Mouse (Mus musculus): ENCODE measurements around the gene B3gnt6.

B3gnt6 gene

GRCm38 (mm10) chr7:98176322-98177070 is 22.8 kb downstream of the B3gnt6 start:
- no peak for DNase-seq

DNA sequence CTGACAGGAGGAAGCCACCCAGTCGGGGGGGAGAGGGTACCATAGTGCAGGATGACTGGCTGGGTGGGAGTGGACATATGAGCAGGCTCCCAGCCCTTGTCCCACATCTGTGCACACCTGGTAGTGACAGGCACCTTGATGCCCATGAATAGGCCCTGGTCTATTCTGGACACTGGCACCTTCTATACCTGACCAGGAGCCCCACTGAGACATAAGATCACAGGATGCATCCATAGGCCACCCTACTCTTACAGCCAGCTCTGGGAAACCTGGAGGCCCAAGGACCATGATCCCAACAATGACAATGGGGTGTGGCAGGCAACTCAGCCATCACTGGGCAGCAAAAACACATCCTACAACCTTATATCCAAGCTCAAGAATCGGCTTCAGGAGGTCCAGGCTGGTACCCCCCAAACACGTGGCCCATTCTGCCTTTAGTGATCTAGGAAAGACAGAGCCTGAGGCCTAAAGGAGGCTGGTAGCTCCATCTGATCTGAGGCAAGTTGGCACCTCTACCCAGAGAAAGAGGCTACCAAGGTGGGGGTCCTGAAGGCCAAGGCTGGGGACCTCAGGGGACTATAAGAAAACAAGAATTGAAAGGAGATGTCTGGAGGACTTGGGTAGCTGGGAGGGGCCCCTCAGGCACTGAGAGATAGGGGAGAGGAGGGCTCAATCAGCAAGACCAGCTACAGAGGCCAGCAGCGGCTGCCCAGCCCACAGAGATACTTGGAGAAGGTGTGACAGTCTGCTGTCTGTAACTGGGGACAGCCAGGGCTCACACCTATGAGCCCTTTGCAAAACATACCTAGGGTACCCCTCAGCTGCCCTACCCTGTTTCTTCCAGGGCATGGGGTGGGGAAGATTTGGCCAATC is 24.2 kb downstream of the B3gnt6 start:
- no peak for DNase-seq

GRCm38 (mm10) chr7:98173408-98173807 is 25.9 kb downstream of the B3gnt6 start:
- no peak for DNase-seq

DNA sequence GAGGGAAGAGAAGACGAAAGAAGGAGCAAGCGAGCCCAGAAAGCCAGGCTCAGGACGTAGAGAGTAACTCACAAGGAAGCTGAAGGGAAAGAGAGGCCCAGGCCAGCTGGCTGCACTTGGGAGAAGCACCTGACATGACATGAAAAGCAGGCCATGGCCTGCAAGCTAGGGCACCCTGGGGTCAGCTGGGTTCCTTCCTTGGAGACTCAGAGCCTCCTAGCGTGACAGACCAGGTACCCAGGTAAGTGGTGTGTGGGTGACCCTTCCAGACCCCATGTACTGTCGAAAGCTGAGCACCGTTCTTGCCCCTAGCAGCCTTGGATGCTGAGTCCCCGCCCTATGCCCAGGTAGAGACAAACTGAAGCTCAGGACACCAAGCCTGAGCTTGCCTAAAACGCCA is 26.6 kb downstream of the B3gnt6 start:
- no peak for DNase-seq

GRCm38 (mm10) chr7:98171141-98172073 is 27.9 kb downstream of the B3gnt6 start:
- DNase-seq = no peak

DNA sequence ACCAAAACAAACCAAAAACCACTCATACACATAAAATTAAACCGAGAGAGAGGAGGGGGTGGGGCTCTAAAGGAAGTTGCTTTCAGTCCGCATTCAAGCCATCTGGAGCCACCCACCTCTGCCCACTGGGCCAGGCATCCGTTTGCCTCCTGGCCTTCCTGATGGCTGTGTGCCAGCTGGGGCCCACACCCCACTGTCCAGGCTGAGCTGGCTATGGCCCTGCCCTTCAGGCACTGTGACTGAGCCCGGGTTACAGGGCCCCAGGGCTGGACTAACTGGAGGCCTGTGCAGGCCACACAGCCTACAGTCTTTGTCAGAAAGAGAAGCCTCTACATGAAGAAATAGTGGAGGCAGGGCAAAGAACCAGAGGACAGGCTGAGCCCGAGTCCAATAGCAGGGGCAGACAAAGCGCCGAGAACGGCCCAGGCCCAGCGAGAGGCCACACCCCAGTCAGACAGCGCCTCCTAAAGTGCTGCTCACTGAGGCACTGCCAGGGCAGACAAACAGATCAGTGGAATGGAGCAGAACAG is 34.2 kb downstream of the B3gnt6 start:
- peak; percentile 24 to 48 for DNase-seq

DNA sequence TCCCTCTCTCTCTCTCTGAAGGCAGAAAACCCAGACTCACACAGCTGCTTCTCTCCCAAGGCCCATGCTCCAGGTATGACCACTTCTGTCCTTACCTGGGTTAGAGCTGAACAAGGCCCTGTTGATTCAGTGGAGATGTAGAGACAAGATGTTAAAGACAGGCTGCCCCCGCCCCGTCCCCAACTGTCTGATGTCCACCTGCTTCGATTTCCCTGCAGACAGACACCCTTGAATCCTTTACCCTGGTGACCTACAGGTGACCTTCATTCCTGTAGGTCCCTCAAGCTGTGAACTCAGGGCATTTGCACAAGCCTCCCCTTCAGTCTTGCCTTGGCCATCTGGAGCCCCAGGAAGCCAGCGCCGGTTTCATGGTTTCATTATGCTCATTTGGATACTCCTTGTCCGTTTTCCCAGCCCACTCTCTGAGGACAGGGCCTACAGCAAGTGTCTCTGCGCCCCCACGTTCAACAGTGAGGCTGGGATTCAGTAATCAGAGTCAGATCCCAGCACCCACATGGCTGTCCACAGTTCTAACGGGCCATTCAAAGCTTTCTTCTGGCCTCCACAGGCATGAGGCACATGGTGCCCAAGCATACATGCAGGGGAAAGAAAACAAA is 34.8 kb downstream of the B3gnt6 start:
- no peak for DNase-seq

- no peak for DNase-seq
Measured at GRCm38 (mm10) chr7:98163700-98164099, 35.6 kb downstream of the B3gnt6 start.

- no peak for DNase-seq
Measured at GRCm38 (mm10) chr7:98162239-98162638, 37.0 kb downstream of the B3gnt6 start.

DNA sequence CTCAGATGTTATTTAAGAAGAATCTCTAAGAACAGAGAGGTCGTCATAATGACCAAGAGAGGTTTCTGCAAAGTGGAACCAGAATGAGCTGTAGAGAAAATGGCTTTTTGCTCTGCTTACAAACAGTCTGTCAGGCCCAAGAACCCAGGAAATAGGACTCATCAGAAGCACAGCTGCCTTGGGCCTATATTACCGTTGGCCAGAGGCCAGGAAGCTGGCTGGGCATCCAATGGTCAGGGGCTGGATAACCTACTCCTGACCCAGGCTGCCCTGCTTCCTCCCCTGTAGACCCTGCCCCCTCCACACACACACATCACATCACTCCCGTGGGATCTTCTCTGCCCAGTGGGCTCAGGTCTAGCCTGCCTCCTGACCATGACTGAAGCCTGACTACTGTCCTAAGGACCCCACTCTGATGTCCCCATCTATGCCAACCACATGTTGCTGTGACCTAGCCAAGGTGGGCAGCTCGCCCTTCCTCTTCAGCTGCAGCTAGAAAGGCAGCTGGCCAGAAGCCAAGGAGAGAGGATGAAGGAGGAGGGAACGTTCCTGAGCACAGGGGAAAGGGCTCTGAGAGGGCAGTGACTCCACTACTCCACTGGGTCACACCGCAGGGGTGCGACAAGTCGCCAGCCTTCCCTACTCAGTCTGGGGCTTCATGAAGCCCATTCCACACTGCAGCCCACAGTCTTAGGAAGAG is 39.1 kb downstream of the B3gnt6 start:
- DNase-seq = peak; percentile 26 to 66

- DNase-seq = peak; percentile 77 to 78
Measured at GRCm38 (mm10) chr7:98158481-98158880, 40.8 kb downstream of the B3gnt6 start.

DNA sequence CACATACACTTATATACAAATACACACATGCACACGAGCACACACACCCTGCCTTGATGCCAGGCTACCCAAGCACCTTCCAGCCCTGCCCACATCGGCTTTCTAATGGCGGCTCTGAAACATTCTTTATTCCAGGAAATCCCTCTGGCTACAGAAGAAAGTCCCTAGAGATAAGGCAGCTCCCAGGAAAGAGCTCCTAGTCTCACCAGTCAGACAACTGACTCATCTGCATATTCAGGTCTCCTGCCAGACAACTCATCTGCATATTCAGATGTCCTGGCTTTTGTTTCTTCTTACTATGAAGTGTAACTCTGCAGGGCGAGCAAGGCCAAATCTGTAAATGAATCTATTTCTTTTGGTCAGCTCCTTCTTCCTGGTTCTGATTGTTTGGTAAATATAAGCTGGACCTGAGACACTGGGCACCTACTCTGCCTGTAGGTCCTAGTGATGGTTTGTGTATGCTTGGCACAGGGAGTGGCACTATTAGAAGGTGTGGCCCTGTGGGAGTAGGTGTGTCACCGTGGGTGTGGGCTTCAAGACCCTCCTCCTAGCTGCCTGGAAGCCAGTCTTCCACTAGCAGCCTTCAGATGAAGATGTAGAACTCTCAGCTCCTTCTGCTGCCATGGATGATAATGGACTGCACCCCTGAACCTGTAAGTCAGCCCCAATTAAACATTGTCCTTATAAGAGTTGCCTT is 41.5 kb downstream of the B3gnt6 start:
- no peak for DNase-seq

GRCm38 (mm10) chr7:98156280-98156665 is 43.0 kb downstream of the B3gnt6 start:
- DNase-seq = no peak

GRCm38 (mm10) chr7:98155546-98156279 is 43.6 kb downstream of the B3gnt6 start:
- peak; percentile 75 to 90 for DNase-seq

- DNase-seq = no peak
Measured at GRCm38 (mm10) chr7:98153892-98154291, 45.4 kb downstream of the B3gnt6 start.

DNA sequence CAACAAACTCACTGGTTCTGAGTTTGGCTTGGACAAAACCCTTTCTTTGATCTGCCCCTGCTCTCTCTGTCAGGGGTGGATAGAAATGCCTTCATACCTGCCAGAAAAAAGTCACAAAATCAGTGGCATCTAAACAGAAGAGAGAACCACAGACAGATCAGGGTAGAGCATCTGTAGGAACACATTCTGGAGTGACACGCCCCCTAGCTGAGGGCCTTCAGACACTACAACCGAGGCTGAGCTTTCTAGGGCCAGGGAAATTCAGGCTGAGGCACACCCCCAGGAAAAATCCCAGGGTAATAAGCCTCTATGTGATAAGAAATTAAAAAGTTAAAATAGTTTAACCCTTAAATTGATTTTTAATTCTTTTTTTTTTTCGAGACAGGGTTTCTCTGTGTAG is 45.9 kb downstream of the B3gnt6 start:
- DNase-seq = no peak

- peak in 1 of 2 experiments; percentile 54 for DNase-seq
Measured at GRCm38 (mm10) chr7:98152400-98152799, 46.9 kb downstream of the B3gnt6 start.

- peak in 1 of 2 experiments; percentile 67 for DNase-seq
Measured at GRCm38 (mm10) chr7:98150525-98150924, 48.8 kb downstream of the B3gnt6 start.

DNA sequence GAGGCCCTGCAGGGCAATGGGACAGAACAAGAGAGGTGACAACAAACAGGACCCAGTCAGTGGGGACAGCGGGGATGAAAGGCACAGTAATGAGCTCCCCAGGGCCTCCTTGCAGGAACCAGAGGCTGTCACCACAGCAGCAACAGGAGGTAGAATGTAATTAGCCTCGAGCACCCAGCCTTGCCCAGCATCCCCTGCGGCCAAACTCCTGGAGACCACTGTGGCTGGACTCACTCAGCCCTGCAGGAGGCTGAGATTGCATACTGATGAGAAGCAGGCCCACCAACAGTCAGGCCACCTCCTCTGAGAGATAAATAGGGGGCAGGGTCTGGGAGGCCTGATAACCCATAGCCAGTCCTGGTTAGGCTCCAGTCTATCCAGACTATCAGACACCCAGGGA is 49.5 kb downstream of the B3gnt6 start:
- no peak for DNase-seq

All from kidney, postnatal 36 days (tissue).